Mouse (Mus musculus) MEL-GATA-1-ER (cell line): Measurements from ENCODE around the gene Gm20431.
A peak's percentile ranks its signal among the peaks of the same experiment; 100 is the strongest.
"Not testable (repeated sequence)": the region's sequence is repeated elsewhere in the genome, so short reads cannot be mapped to it uniquely, and the experiment has no call there.

Experiments used
- DNase-seq: peaks from one replicate; pipeline ENCODE4 v3.0.0-alpha.2; 2012; ENCODE audit warnings: low read depth; ENCODE audit errors: extremely low read depth

Gm20431 gene

DNA sequence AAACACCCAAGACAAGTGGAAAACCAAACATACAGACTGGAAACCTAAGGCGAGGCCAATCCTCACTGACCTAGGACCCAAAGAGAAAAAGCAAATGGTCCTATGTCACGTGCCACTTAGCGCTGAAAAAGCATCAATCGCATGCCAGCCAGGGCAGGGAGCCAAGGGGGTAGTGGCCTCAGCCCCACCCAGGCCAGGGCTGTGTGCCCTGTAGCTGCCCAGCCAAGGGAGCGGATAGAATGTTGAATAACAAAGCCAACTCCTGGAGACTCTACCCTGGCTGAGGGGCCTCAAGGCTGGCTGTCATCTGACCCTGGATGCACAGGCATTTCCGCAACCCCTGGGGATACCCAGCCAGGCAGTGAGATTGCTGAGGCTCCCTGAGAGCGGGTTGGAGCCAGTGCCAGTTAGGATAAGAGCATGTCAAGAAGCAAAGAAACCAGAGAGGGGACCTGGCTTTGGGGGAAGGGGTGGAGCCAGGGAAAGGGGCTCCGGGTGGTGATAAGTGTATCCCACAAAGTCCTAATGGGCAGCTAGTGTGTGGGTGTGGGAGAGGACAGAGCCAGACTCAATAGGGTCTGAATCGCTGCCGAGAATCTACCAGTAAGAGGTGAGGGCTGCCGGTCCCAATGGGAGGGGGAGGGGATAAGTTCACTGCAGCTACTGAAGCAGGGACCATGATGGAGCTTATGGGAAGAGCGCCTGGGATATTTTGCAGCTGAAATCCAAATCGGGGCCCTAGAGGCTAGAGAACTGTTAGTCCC lies 1.3 kb downstream of the Gm20431 start:
- DNase-seq, result no peak

GRCm38 (mm10) chr2:167659177-167659846 lies 2.0 kb downstream of the Gm20431 start:
- DNase-seq, result no peak

DNA sequence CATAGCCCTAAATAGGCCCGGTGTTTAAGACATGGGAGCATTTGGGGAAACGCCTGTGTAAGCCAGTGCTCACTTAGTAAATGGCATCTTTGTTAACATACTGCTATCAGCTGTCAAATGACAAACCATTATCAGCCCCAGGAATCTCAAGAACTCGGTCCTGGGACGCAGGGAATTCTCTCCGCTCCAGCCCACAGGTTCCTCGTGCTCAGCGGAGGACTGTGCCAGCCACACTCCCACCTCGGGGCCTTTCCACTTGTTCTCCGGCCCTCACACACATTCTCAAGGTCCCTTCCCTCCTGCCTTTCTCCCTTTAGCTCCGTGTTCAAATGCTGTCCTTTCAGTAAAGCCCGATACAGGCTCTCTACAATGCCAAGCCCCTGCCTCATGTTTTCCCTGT lies 2.6 kb downstream of the Gm20431 start:
- DNase-seq, result no peak

DNA sequence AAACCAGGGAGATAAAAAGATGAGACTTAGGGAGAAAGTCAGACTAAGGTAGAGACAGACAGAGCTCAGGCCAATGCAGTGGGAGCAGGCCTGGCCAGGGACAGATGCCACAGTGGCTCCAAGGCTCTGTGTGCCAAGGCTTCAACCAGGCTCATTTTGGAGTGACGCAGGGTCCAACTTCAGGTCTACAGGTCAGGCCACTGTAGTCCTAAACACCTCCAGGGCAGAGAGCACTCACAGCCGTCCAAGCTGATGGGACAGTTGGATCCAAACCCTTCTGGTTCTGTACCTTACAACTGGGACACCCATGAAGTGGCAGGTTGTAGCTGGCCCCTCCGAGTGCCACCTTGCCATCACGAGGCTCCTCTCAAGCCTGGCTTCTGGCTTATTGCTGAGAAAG lies 3.3 kb downstream of the Gm20431 start:
- DNase-seq, result no peak

DNA sequence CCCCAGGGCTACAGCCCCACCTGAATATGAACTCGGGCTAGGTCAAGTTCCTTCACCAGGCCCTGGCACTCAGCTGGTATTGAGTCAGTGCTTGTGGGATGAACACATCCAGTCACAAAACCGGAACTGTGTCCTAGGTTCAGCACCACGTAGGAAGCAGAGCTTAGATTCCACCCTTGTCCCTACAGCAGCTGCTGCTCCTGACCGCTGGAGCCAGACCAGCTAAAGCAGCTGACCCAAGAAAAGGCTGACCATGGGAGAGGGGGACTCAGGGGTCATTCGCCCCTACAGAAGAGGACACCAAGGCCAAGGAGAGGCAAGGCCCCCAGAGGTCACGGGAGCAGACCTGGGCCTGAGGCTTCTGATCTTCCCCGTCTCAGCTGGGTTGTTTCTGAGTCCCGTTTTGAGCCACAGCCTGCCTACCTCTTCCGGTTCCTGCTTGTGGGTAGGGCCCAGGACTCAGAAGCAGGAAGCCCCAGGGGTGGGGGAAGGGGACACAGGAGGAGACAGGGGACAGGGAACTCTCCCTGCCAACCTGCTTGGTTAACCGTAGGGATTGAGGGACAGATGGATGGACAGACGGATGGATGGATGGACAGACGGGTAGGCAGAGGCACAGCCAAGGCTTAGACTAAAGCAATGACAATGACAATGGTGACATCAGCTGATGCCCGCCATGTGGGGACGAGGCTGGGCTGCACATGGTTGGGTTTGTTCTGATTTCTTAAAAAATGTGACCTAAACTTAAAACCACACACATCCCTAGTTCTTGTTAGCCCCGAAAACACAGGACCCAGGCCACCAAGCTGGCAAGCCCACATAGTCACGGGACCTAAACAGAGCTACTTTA lies 4.4 kb downstream of the Gm20431 start:
- no peak for DNase-seq

- DNase-seq, result no peak
Observed at GRCm38 (mm10) chr2:167654911-167655600, 6.2 kb downstream of the Gm20431 start.

DNA sequence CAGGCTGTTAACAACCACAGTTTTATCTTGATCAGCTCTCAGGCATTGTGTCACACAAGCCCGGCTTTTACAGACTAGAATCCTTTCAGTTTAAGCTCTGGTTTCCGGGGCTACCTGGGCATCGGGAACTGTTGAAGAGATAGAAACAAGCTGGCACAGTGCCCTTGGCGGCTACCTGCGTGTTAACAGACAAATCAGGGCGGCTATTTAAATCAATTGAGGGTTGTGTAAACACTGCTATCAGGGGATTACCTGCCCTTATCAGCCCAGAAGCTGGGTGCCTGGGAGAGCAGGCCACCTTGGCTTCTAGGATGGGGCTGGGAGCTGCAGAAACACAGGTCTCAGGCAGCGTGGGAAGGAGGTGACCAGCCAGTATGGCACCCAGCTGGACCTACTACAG lies 8.6 kb downstream of the Gm20431 start:
- no peak for DNase-seq

DNA sequence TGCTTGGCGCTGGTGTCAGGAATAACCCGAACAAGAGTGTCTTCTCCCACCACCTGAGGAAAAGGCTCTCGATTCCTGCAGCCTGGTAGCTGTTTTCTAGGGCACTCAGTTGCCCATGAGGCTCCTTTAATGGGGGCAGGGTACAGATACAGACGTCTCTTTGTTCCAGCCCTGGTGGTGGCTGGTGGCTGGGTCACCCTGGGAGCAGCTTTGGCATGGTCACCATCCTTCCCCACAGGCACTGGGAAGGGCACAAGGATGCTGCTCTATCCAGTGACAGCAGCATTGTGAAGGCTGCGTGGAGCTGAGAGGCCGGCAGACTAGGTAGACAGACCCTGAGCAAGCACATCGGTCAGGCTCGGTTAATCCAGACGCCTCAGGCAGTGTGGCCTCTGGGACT lies 9.7 kb downstream of the Gm20431 start:
- DNase-seq, result no peak

DNA sequence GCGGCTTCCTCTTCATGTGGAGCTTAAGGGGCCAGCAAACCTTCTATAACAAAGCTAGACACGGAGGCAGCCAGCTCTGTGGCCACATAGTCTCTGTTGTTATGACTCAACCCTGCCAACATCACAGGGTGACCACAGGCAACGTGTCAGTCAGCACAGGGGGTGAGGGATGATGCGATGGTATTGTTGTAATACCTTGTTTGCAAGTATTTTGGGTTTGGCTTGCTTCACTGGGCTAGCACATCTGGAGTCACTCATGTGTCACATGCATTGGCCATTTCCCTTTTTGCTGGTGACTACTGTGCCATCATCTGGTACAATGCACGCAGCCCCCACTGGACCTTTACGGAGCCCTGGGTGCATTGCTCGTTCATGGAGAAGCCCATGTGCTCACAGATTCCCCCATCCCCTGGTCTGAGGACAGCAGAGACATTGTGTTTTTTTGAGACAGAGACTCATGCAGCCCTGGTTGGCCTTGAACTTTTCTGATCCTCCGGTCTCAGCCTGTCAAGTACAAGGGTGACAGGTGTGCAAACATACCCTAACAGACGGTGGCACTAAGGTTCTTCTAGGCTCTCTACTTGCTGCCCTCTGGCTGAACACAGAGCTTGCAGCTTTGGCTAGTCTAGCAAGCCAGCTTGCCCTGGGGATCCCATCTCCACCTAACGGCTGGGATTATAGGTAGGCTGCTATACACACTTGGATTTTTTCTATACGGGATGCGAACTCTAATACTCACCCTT lies 11.8 kb downstream of the Gm20431 start:
- no peak for DNase-seq

DNA sequence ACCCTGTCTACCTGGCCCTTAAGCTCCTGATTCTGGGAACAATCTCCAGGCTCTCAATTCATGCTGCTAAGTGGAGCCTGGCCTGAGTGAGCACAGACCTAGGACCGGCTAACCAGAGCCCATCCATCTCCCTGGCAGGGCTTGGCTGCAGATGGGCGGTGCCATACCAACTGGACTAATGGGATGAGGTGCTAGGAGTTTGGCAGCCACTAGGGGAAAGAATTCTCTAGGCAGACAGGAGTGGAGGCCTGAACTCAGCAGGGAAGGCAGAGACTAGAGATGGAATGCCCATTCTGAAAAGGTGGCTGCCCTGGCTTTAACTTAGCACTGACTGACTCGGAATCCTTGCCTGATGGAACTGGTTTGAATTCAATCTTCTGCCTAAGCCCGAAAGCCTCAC lies 14.9 kb downstream of the Gm20431 start:
- no peak for DNase-seq

- DNase-seq, result not testable (repeated sequence)
Observed at GRCm38 (mm10) chr2:167643356-167644052, 17.8 kb downstream of the Gm20431 start.

GRCm38 (mm10) chr2:167642164-167642563 lies 19.1 kb downstream of the Gm20431 start:
- no peak for DNase-seq

GRCm38 (mm10) chr2:167641337-167641736 lies 20.0 kb downstream of the Gm20431 start:
- DNase-seq, result no peak

DNA sequence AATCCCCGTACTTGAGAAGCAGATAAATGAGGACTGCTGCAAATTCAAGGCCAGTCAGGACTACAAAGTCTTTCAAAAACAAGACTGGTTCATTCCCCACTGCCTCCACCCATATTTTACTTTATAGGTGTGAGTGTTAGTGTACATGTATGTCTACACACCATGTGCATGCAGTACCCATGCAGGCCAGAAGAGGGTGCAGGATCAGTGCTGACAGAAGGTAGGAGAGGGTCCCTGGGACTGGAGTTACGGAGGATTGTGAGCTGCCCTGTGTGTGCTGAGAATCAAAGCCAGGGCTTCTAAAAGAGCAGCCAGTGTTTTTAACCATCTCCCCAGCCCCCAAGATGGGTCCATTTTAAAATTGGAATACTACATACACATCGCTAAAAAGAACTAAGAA lies 21.0 kb downstream of the Gm20431 start:
- no peak for DNase-seq

DNA sequence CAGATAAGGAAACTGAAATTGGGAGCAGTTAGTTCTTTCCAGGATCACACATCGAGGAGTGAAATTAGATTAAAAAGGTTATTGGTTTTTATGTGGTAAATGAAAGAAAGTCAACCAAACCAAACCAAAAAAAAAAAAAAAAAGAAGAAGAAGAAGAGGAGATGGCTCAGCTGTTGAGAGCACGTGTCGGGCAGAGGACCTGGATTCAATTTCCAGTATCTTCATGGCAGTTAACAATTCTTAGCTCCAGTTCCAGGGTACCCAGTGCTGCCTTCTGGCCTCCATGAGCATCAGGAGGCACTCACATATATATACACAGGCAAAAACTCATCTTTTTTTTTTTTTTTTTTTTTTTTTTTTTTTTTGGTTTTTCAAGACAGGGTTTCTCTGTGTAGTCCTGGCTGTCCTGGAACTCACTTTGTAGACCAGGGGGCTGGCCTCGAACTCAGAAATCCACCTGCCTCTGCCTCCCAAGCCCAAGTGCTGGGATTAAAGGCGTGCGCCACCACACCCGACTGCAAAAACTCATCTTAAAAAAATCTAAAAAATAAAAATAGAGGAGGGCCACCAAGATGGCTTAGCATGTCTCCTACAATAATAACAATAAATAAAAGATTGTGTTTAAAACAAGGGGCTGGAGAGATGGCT lies 26.3 kb downstream of the Gm20431 start:
- no peak for DNase-seq

GRCm38 (mm10) chr2:167634338-167634770 lies 26.9 kb downstream of the Gm20431 start:
- peak; percentile 98 for DNase-seq

- no peak for DNase-seq
Observed at GRCm38 (mm10) chr2:167633537-167633872, 27.8 kb downstream of the Gm20431 start.

DNA sequence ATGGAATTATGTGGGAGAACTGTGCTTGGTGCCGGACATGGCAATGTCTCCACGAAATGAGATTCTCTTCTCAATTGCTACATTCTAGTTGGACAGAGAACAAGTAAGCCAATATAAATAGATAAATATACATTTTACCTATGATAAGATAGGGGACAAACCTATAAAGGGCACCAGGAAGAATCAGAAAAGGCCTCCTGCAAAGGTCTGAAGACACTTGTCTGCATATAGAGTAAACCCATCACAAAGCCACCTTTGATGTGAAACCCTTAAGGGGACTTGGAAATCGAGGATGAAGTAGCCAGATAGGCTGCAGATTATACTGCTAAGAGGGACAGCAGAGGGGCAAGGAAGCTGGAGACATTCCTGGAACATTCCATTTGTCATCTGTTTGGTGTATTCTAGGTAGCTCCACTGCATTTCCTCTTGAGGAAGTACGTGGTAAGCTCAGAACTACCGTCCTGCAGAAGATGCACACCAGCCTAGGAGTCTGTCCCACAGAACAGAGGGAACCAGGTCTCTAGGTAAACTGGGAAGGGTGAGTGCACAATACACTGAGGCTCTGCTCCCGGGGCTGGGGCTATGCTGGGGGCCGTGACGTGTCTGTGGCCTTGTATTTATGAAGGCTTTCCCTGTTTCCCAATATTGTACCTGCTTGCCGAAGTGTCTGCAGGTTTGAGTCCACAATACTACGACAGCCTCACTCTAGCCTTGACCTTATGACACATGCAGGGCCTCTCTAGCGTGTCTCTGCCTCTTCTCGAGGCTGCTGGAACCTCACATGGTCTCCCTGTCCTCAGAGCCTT lies 28.4 kb downstream of the Gm20431 start:
- DNase-seq, result no peak
